Mouse (Mus musculus): Measurements from ENCODE around the gene Hsf4. TPM values are rescaled to one million over a fixed set of nuclear protein-coding genes. Genes with fewer than 3 reads are reported as not detected.

The Hsf4 gene
- polyA plus RNA-seq, 1 experiment from 2014 or later = not detected

DNA sequence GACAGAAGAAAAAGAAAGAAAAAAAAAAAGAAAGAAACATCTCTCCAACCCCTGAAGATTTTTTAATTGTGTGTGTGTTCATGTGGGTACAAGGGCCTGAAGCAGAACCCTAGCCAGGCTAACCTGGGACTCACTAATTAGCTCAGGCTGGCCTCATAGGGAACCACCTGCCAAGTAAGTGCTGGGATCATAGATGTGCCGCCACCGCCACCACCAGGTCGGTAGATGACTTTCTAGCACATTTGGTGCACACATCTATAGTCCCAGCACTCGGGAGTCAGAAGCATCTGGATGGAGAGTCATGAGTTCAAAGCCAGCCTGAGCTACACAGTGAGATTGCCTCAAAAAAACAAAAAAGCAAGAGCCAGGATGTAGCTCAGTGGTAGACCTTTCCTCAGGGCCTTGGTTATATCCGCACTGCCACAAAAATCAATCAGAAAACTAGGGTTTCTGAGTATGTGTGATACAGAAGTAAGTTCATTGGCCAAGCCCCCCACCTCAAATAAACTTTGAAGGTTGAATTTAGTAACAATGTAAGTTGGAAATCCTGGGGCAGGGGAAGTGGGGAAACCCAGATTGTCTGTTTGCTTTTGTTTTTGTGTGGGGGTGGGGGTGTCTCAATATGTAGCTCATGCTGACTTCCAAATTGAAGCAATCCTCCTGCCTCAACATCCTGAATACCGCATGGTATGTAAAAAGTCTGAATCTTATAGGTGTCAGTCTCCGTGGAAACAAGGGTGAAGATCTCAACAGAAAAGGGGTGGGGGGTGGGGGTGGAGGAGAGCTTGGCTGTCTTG lies 12.1 kb upstream of the Hsf4 start:
- peaks cover 25% of the 10 kb centered on the region for H3K4me1 ChIP-seq (ENCODE audit: control insufficient read depth, insufficient read depth, low read length)
- H3K4me2 ChIP-seq = no peak overlapping the region
- no peak for ATAC-seq (replicated peaks; ENCODE audit: insufficient number of reproducible peaks, low FRiP score, low TSS enrichment)
- H3K27me3 ChIP-seq (ENCODE audit: control insufficient read depth, insufficient read depth, low read length) = peaks cover 44% of the 10 kb centered on the region
- H3K27ac ChIP-seq (ENCODE audit: low read depth, low read length) = no peak overlapping the region
- no peaks in the 10 kb centered on the region for H3K9me3 ChIP-seq (replicated peaks; ENCODE audit: control insufficient read depth, low read length)
- no peak overlapping the region for H3K4me3 ChIP-seq (ENCODE audit: low read depth, low read length)
- 66% methylated on average over 7 of the region's 7 CpGs for whole genome bisulfite sequencing (ENCODE audit: insufficient replicate concordance)
- H3K9ac ChIP-seq (ENCODE audit: low read depth, low read length) = no peak overlapping the region
- no peaks in the 10 kb centered on the region for H3K36me3 ChIP-seq (ENCODE audit: control insufficient read depth, insufficient read depth, low read length)

DNA sequence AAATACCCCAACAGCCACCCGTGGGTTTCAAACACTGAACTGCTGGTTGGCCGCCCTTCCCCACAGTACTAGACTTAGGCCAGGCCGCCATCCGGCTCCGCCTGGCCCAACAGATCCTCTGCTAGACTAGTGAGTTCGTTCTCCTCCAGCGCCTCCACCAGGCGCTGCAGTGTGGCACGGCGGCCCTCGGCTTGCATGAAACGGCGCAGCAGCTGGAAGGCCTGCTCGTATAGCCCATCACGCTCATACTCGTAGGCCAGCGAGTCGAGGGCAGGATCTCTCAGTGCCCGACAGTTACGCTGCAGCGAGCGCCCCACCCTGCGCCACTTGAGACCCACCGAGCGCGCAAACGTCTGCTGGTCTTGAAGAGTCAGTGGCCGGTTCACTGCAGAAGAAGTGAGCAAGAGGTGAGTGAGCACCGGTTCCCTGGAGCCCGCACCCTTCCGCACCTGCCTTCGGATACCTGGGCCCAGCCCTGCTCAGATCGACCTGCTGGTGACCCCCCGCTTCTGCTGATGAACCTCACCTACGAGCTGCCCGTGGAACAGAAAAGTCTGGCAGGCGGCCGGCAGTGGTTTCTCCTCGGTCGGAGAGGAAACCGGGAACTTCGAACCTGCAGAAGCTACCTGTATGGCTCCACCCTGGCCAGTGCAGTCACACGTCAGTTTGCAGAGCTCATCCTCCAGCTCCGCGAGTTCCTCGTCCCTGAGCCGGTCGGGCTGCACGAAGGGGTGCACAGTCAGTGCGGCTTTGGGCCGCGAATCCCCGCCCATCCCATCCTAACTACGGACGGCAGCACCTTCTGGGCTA lies 10.5 kb upstream of the Hsf4 start:
- H3K27me3 ChIP-seq (ENCODE audit: control insufficient read depth, insufficient read depth, low read length) = peaks cover 48% of the 10 kb centered on the region
- WGBS (ENCODE audit: insufficient replicate concordance) = 2% methylated on average over 54 of the region's 55 CpGs
- no peak for ATAC-seq (replicated peaks; ENCODE audit: insufficient number of reproducible peaks, low FRiP score, low TSS enrichment)

DNA sequence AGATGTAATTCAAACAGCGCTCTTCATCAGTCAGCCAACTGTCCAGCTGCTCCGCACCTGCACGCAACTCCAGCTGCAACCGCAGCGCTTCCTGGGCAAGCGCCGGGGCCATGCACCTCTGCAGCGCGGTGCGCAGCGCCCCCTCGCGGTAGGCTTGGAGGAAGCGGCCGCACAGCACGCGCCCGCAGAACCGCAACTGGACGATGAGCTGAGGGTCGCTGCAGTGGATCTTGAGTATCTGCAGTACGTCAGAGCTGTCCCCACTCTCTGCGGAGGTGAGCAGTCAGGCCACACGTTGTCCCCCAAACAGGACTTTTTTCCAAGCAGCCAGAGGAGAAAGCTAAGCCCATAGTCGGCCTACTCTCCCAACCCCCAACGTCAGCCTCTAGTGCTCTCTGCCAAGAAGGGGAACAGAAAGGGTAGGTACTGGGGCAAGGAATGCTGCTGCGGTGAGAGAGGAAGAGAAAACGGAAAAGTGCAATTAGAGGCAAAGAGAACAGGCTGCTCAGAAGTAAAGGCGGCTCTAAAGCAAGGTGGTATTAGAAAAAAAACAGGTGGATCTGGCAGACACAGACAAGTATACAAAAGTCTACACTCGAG lies 9.8 kb upstream of the Hsf4 start:
- no peak overlapping the region; the same call in 1 of the 2 replicates for H3K9ac ChIP-seq (ENCODE audit: low read depth, low read length)
- no peaks in the 10 kb centered on the region for H3K9me3 ChIP-seq (replicated peaks; ENCODE audit: control insufficient read depth, low read length)
- no peaks in the 10 kb centered on the region for H3K36me3 ChIP-seq (ENCODE audit: control insufficient read depth, insufficient read depth, low read length)
- no peak overlapping the region for H3K27ac ChIP-seq (ENCODE audit: low read depth, low read length)
- peaks cover 15% of the 10 kb centered on the region for H3K4me1 ChIP-seq (ENCODE audit: control insufficient read depth, insufficient read depth, low read length)
- H3K4me3 ChIP-seq (ENCODE audit: low read depth, low read length) = peak overlapping the region; percentile 44
- WGBS (ENCODE audit: insufficient replicate concordance) = 4% methylated on average over 30 of the region's 30 CpGs
- peaks cover 48% of the 10 kb centered on the region for H3K27me3 ChIP-seq (ENCODE audit: control insufficient read depth, insufficient read depth, low read length)
- H3K4me2 ChIP-seq = peak overlapping the region; percentile 88
- peak; percentile 29; the same call in 1 of the 2 replicates for ATAC-seq (replicated peaks; ENCODE audit: insufficient number of reproducible peaks, low FRiP score, low TSS enrichment)

More for the DNA sequence above, 10.5 kb upstream of the Hsf4 start:
- Histone ChIP-seq H3K9me3 (replicated peaks; ENCODE audit: control insufficient read depth, low read length) (no peaks in the 10 kb centered on the region), H3K36me3 (ENCODE audit: control insufficient read depth, insufficient read depth, low read length) (no peaks in the 10 kb centered on the region), H3K4me3 (ENCODE audit: low read depth, low read length) (peak overlapping the region; percentile 44), H3K9ac (ENCODE audit: low read depth, low read length) (0 out of 2 replicates have a peak overlapping the region, but pooled peaks have one; percentile 10), H3K4me2 (peak overlapping the region; percentile 88), H3K27ac (ENCODE audit: low read depth, low read length) (no peak overlapping the region), H3K4me1 (ENCODE audit: control insufficient read depth, insufficient read depth, low read length) (peaks cover 16% of the 10 kb centered on the region)

DNA sequence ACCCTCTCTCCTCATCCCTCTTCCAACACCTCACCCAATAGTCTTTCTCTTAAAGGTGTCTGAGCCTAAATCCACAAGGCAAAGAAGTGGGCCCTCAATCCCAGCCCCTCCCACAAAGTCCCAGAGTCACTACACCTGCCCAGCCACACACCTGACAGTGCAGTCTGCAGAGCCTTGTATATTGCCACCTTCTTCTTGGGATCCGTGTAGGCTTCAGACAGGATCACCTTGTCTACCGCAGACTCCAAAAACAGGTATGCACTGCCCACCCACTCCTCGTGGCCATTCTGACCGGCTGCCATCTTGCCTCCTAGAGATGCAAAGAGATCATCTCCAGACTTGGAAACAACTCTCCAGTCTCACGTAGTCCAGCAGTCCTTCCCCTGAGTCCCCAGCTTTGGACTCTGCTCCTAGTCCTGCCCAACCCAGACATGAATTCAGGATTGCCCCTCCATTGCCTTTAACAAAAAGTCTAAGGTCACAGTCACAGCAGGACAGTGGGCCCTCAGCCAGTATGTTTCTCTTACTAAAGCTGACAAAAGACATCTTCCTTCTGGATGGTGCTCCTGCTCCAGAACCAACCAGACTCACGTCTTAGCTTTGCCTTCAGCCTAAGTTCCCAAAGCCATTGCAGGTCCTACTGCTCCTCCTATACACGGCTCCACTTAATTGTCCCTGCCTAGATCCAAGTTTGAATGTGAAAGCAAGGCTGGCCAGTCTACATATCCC lies 9.1 kb upstream of the Hsf4 start:
- Histone ChIP-seq H3K9ac (ENCODE audit: low read depth, low read length) (no peak overlapping the region), H3K4me1 (ENCODE audit: control insufficient read depth, insufficient read depth, low read length) (peaks cover 10% of the 10 kb centered on the region), H3K9me3 (replicated peaks; ENCODE audit: control insufficient read depth, low read length) (no peaks in the 10 kb centered on the region), H3K27ac (ENCODE audit: low read depth, low read length) (no peak overlapping the region), H3K4me2 (no peak overlapping the region), H3K36me3 (ENCODE audit: control insufficient read depth, insufficient read depth, low read length) (no peaks in the 10 kb centered on the region), H3K27me3 (ENCODE audit: control insufficient read depth, insufficient read depth, low read length) (peaks cover 47% of the 10 kb centered on the region), H3K4me3 (ENCODE audit: low read depth, low read length) (no peak overlapping the region)
- 67% methylated on average over 7 of the region's 7 CpGs for WGBS (ENCODE audit: insufficient replicate concordance)
- ATAC-seq (replicated peaks; ENCODE audit: insufficient number of reproducible peaks, low FRiP score, low TSS enrichment) = no peak

DNA sequence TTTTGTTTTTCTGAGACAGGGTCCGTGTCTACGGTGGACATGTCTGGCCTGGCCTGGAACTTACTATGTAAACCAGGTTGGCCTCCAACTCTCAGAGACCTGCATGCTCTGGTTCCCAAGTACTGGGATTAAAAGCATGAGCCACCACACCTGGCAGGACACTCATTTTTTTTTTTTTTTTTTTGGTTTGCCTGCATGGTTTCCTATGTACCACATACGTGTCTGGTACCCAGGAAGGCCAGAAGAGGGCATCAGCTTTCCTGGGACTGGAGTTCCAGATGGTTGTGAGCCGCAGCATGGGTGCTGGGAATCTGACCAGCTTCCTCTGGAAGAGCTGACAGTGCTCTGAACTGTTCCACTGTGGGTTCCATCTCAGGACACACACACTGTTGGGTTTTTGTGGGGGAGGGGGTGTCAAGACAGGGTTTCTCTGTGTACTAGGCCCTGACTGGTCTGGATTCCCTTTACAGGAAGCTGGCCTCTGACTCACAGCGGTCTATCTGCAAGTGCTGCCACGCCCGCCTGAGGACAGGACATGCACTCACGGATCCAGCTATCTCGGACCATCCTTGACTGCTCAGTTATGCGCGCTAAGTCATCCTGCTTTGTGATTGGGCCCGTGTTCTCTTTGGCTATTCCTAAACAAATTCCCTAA lies 8.1 kb upstream of the Hsf4 start:
- no peak overlapping the region for H3K4me2 ChIP-seq
- peaks cover 5% of the 10 kb centered on the region; the same call in 1 of the 2 replicates for H3K9me3 ChIP-seq (replicated peaks; ENCODE audit: control insufficient read depth, low read length)
- no peak for ATAC-seq (replicated peaks; ENCODE audit: insufficient number of reproducible peaks, low FRiP score, low TSS enrichment)
- H3K9ac ChIP-seq (ENCODE audit: low read depth, low read length) = no peak overlapping the region
- whole genome bisulfite sequencing (ENCODE audit: insufficient replicate concordance) = 75% methylated on average over 12 of the region's 12 CpGs
- H3K27ac ChIP-seq (ENCODE audit: low read depth, low read length) = no peak overlapping the region
- H3K27me3 ChIP-seq (ENCODE audit: control insufficient read depth, insufficient read depth, low read length) = peaks cover 46% of the 10 kb centered on the region
- no peak overlapping the region for H3K4me3 ChIP-seq (ENCODE audit: low read depth, low read length)
- no peaks in the 10 kb centered on the region for H3K36me3 ChIP-seq (ENCODE audit: control insufficient read depth, insufficient read depth, low read length)
- H3K4me1 ChIP-seq (ENCODE audit: control insufficient read depth, insufficient read depth, low read length) = peaks cover 9% of the 10 kb centered on the region; the same call in 1 of the 2 replicates

DNA sequence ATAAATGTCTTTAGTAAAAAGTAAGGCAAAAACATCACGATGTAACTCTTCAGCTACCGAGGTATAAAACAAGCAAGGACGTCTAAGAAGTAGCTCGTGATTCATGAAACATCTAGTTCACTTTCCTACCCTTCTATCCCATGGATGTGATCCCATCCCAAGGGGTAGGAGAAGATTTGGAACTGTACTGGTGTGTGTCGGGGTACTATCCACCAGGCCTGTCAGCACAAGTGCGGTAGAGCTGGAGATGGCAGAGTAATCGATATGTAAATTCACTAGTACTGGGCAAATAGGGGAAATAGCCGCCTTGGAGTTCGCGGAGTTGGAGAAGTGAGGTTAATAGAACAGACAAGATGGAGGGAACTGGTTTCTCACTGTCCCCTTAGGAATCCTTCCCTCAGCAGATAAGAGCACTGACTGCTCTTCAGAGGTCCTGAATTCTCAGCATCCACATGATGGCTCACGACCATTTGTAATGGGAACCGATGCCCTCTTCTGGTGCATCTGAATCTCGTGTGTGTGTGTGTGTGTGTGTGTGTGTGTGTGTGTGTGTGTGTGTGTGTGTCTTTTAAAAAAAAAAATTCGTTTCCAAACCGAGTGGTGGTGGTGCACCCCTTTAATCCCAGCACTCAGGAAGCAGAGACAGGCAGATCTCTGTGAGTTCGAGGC lies 6.2 kb upstream of the Hsf4 start:
- Histone ChIP-seq H3K4me3 (ENCODE audit: low read depth, low read length) (peak overlapping the region; percentile 81), H3K4me2 (peak overlapping the region; percentile 97; the same call in 1 of the 2 replicates), H3K36me3 (ENCODE audit: control insufficient read depth, insufficient read depth, low read length) (no peaks in the 10 kb centered on the region), H3K27ac (ENCODE audit: low read depth, low read length) (no peak overlapping the region), H3K9me3 (replicated peaks; ENCODE audit: control insufficient read depth, low read length) (peaks cover 5% of the 10 kb centered on the region; the same call in 1 of the 2 replicates), H3K27me3 (ENCODE audit: control insufficient read depth, insufficient read depth, low read length) (peaks cover 57% of the 10 kb centered on the region), H3K4me1 (ENCODE audit: control insufficient read depth, insufficient read depth, low read length) (peaks cover 14% of the 10 kb centered on the region), H3K9ac (ENCODE audit: low read depth, low read length) (no peak overlapping the region; the same call in 1 of the 2 replicates)
- WGBS (ENCODE audit: insufficient replicate concordance) = 38% methylated on average over 16 of the region's 16 CpGs
- no peak for ATAC-seq (replicated peaks; ENCODE audit: insufficient number of reproducible peaks, low FRiP score, low TSS enrichment)

DNA sequence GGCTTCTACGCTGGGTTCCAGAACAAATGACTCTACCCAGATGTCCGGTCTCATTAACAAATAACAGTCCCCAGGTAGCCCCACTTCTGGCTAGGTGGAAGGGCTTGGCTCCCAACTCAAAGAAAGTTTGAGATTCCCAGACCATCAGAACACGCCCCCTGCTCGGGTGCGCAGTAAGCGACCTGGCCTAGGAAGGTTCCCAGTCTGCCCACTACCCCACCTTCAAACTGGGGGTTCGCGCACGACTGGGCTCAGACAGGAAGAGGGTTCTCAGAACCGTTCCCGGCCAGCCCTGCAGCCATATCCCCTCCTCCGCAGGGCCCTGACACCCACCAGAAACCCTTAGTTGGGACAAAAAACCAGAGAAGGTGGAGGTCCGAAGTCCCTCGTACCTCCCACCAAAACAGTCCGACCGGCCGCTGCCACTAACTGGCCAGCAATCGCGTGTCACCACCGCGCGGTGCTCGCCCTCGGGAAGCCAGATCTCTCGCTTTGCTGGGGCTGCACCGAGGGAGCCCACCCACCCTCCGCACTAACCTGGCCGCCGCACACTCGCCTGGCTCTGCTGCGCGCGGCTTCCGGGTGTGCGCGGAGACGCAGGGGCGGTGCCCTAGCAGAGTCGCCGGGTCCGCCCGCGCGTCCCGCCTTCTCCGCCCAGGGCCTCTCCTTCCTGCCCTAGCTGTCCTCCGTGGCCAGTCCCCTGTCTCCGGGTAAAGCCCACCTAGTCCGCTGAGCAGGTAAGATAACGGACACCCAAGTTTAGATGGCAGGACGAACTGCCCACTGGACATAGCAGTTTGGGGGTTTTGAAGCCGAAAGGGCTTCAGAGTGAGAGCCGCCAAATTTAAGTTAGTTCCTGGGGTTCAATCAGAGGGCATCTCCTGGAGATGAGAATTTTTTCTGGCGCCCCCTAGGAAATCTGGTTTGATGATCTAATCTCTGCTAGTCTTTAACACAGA lies 5.3 kb upstream of the Hsf4 start, which contains the start of the genes Tradd and Fbxl8:
TSS of gene Tradd (minus strand) at position 586 of the 959 bp plus-strand sequence.
TSS of gene Fbxl8 (plus strand) at position 625 of the 959 bp plus-strand sequence.
- ATAC-seq (replicated peaks; ENCODE audit: insufficient number of reproducible peaks, low FRiP score, low TSS enrichment) = peak; percentile 73
- WGBS (ENCODE audit: insufficient replicate concordance) = 1% methylated on average over 54 of the region's 54 CpGs
- no peaks in the 10 kb centered on the region for H3K36me3 ChIP-seq (ENCODE audit: control insufficient read depth, insufficient read depth, low read length)
- H3K27ac ChIP-seq (ENCODE audit: low read depth, low read length) = no peak within 1 kb of the TSS
- peaks cover 13% of the 10 kb centered on the region for H3K4me1 ChIP-seq (ENCODE audit: control insufficient read depth, insufficient read depth, low read length)
- H3K9ac ChIP-seq (ENCODE audit: low read depth, low read length) = peak within 1 kb of the TSS; percentile 76
- peaks cover 5% of the 10 kb centered on the region; the same call in 1 of the 2 replicates for H3K9me3 ChIP-seq (replicated peaks; ENCODE audit: control insufficient read depth, low read length)
- H3K4me2 ChIP-seq = peak within 1 kb of the TSS; percentile 97
- H3K27me3 ChIP-seq (ENCODE audit: control insufficient read depth, insufficient read depth, low read length) = peaks cover 57% of the 10 kb centered on the region
- peak within 1 kb of the TSS; percentile 81 for H3K4me3 ChIP-seq (ENCODE audit: low read depth, low read length)
